Mouse (Mus musculus) stomach, adult 2 months (tissue): ENCODE results near the gene Eef2kmt. TPM values are rescaled to one million over a fixed set of nuclear protein-coding genes. Genes with fewer than 3 reads are reported as not detected.

Experiments
- polyA plus RNA-seq: library from polyadenylated mRNA; depleted of rRNA; stranded (reverse); fragments of >200 nt; gene quantifications from 2 replicates; pipeline ENCODE4 v1.2.3, GENCODE M21; 2012; rRNA removed

The Eef2kmt gene
- 31.3 and 31.8 TPM in 2 replicates for polyA plus RNA-seq

DNA sequence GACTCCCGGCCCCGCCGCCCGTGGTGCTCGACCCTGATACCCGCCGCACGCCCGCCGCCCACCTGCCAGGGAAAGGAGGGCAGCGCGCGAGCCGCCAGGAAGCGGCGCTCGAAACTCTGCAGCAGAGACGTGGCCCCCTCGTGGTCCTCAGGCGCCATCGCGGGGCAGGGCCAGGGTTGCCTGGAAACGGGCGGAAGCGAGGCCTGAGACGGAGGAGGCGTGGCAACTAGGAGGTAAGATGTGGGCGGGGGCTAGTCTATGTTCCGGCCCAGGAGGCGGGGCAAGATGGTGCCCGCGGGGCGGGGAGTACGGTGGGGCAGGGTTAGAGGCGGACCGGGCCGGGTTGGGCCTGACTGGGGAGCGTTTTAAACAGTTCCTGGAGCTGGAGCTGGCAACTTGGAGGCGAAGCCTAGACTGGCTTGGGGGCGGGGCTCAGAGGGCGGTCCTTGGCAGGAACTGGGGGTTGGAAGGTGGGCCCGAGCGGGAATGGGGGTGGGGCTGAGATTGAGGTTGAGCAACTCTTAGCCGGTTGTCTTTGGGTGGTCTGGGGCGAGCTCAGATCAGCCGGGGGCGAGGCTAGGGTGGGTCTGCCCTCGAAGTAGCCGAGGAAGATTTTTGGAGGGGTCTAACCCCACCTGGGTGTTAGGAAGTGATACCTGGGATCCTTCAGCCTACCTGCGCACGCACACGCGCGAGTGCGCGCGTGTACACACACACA lies at the start of gene Eef2kmt:
TSS of gene Eef2kmt (minus strand) at position 205 of the 718 bp plus-strand sequence.

DNA sequence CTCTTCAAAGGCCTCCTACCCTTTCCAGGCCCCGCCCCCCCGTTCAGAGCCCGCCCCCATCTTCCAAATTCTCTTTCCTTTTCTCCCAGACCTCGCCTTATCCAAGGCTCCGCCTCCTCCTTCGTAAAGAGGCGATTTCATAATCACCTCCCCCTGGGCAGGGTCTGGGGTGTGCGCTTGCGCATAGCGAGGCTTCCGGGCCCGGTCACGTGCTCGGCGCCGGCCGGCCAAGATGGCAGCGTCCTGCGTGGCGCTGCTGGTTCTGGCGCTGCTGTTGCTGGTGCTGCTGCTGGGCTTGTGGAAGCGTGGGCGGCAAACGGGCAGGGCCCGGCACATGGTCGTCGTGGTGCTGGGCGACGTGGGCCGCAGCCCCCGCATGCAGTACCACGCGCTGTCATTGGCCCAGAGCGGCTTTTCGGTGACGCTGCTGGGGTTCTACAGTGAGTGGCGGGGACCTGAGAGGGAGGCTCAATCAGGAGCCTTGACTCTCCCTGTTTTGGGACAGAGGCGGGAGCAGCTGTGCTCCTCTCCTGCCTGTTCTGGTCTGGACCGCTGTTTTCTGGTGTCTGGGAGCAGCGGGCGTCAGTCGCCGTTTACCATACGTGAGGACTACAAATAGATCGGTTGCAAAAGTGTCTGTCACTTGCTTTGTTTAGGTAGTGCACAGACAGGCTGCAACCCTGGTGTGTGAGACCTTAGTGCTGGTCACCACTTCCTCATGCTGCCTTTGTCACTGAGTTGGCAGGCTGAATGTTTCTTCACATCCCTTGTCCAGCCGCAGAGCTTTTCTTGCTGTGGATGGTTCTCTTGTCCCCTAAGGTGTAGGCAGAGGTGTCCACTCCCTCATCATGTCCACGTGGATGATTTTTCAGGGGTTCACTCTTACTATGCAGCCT lies 22.1 kb downstream of the Eef2kmt start, which contains the start of gene Alg1:
TSS of gene Alg1 (plus strand) at position 204 of the 896 bp plus-strand sequence.

DNA sequence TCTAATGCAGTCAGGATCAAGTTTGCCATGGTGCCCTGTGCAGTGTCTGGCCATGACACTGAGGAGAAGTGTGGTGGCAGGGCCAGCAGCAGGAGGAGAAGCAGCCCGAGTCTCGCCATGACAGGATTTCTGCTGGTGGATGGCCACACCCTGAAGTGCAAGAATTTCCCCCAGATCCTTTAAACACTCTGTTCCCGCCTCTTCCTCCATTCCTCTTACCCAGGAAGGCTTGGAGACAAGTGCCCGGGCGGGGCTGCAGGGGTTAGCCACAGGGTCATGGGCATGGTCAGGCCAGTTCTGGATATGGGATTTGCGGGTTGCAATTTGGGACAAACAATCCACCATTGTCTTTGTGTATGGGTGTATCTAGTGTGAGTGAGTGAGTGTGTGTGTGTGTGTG lies 33.6 kb downstream of the Eef2kmt start, which contains the start of gene AU021092:
TSS of gene AU021092 (minus strand) at position 160 of the 400 bp plus-strand sequence.

DNA sequence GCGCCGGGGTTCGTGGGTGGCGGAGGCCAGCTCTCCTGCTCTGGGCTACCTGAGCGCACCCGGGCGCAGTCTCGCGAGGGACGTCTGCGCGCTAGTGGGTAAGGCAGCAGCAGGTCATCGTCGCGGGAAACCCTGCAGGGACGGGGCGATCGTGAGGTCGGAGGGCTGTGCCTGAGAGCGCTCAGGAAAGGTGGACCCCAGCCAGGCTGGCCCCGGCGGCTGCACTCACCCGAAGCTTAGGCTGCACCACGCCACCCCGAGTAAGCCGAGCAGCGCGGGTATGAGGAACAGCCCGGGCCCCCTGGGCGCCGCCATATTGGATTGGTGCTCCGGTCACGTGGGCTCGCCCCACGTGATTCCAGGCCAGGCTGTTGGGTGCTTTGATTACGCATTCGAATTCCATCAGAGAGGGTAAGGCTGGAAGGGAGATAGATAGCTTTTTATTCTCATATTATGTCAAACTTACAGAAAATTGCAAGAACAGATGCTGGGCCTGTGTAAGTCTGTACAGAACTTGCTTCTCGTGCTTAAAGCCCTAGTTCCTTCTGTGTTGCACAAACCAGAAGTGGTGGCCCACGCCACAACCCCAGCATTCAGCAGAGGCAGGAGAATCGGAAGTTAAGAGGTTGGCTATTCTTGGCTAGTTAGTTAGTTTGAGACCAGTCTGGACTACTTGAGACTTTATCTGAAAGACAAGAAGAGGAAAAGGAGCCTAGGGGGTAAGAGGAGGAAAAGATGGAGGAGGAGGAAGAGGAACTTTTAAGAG lies 51.9 kb downstream of the Eef2kmt start, which contains the start of gene Nagpa:
TSS of gene Nagpa (minus strand) at position 345 of the 766 bp plus-strand sequence.

Other genes with a start within 250 kb of the Eef2kmt start
- 98.1 and 104 TPM in 2 replicates for gene Smim22, start 248.7 kb downstream of the Eef2kmt start, polyA plus RNA-seq
- 42.3 and 42.8 TPM in 2 replicates for gene Rogdi, start 242.4 kb downstream of the Eef2kmt start, polyA plus RNA-seq
- 21.3 and 30.1 TPM in 2 replicates for gene Glyr1, start 206.1 kb downstream of the Eef2kmt start, polyA plus RNA-seq
- gene Ubn1, start 205.9 kb downstream of the Eef2kmt start, polyA plus RNA-seq, result 8.1 and 10.6 TPM in 2 replicates
- gene Ppl, start 123.6 kb downstream of the Eef2kmt start, polyA plus RNA-seq, result 7.8 and 7.9 TPM in 2 replicates
- 0.20 and 0.35 TPM in 2 replicates for gene Sec14l5, start 108.9 kb downstream of the Eef2kmt start, polyA plus RNA-seq
- gene Nagpa, start 52.0 kb downstream of the Eef2kmt start, polyA plus RNA-seq, result 21.5 and 29.7 TPM in 2 replicates
- 7.0 and 11.1 TPM in 2 replicates for gene AU021092, start 33.7 kb downstream of the Eef2kmt start, polyA plus RNA-seq
- 30.5 and 34.3 TPM in 2 replicates for gene Alg1, start 22.4 kb downstream of the Eef2kmt start, polyA plus RNA-seq